Mouse (Mus musculus): ENCODE data around the gene Gcm2. TPM values are rescaled to one million over a fixed set of nuclear protein-coding genes. Genes with fewer than 3 reads are reported as not detected.

Gcm2 gene
- polyA plus RNA-seq, 1 experiment from 2014 or later = not detected

DNA sequence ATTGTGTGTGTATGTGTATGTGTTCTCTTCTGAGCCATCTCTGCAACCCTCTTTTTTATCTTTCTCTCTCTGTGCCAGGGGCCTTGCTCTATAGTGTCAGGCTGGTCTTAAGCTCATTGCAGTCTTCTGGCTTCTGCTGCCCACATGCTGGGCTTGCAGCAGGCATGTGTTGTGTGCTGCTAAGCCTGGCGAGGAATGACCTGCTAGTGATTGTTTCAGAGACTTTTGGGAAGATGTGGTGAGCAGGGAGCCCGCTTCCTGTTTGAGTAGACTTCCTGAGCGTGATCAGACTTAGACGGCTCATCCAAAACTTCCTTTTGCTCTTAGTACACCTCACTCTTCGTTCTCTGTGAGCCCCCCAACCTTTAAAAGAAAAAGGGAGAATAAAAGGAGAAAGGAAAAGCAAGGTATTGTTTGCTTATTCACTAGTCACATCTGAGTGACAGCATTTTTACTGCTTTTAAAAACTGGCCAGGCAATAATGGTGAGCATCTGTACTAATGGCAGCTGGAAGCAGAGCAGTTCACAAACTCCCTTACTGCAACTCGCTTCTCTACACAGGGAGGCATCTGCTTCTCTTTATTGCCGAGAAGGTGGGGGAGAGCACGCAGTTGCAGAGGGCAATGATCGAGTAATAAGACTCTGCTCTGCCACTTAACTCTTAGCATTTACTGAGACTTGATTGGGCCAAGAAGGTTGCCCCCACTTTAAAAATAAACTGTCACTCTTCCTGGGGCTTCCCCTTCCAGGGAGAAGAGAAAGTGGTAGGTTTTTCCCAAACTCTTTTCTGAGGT is 8.5 kb upstream of the Gcm2 start:
- no peaks in the 10 kb centered on the region for H3K9me3 ChIP-seq (ENCODE audit: control insufficient read depth, low read length)
- ATAC-seq = no peak
- no peak overlapping the region for H3K27ac ChIP-seq (ENCODE audit: low read depth, low read length)
- H3K9ac ChIP-seq (ENCODE audit: low read depth, low read length) = no peak overlapping the region
- no peaks in the 10 kb centered on the region for H3K4me1 ChIP-seq (ENCODE audit: control insufficient read depth, insufficient read depth, low read depth, low read length)
- H3K36me3 ChIP-seq (ENCODE audit: control insufficient read depth, insufficient read depth, low read length) = no peaks in the 10 kb centered on the region
- H3K27me3 ChIP-seq (replicated peaks; ENCODE audit: control insufficient read depth, insufficient read depth, low read length) = no peaks in the 10 kb centered on the region
- H3K4me3 ChIP-seq (ENCODE audit: low read length) = no peak overlapping the region
- WGBS = 50% methylated on average over 9 of the region's 9 CpGs
- H3K4me2 ChIP-seq (ENCODE audit: low read length) = no peak overlapping the region

DNA sequence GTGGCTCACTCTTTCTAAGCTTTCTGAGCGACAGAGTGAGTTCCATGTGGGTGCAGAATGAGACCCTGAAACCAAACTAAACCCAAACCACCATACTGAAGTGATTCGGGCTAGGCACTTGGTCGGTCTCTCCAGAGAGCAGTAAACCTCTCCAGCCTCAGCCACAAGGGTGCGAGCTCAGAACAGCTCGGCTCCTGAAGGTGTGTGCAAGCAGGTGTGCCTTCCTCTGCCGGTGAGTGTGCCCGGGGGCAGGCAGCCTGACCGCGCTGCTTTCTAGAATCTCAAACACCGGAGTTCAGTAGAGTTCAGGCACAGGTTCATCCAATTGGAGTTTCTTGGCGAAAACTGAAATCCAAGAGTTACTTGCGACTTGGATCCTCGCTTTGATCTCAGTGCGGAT is 3.1 kb upstream of the Gcm2 start, which contains the start of gene Sycp2l:
Sycp2l (plus strand) TSS at position 368 of the 400 bp plus-strand sequence.
- no peaks in the 10 kb centered on the region; the same call in 1 of the 2 replicates for H3K27me3 ChIP-seq (replicated peaks; ENCODE audit: control insufficient read depth, insufficient read depth, low read length)
- no peak within 1 kb of the TSS for H3K9ac ChIP-seq (ENCODE audit: low read depth, low read length)
- 30% methylated on average over 14 of the region's 14 CpGs for WGBS
- H3K36me3 ChIP-seq (ENCODE audit: control insufficient read depth, insufficient read depth, low read length) = no peaks in the 10 kb centered on the region
- no peak for ATAC-seq
- H3K4me3 ChIP-seq (ENCODE audit: low read length) = no peak within 1 kb of the TSS
- no peaks in the 10 kb centered on the region for H3K4me1 ChIP-seq (ENCODE audit: control insufficient read depth, insufficient read depth, low read depth, low read length)
- no peaks in the 10 kb centered on the region for H3K9me3 ChIP-seq (ENCODE audit: control insufficient read depth, low read length)
- H3K27ac ChIP-seq (ENCODE audit: low read depth, low read length) = no peak within 1 kb of the TSS
- peak within 1 kb of the TSS; percentile 22 for H3K4me2 ChIP-seq (ENCODE audit: low read length)

GRCm38 (mm10) chr13:41105541-41105940 is 5.3 kb downstream of the Gcm2 start:
- ATAC-seq = no peak
- Histone ChIP-seq H3K27me3 (replicated peaks; ENCODE audit: control insufficient read depth, insufficient read depth, low read length) (no peaks in the 10 kb centered on the region), H3K27ac (ENCODE audit: low read depth, low read length) (no peak overlapping the region), H3K4me3 (ENCODE audit: low read length) (no peak overlapping the region), H3K4me2 (ENCODE audit: low read length) (no peak overlapping the region), H3K4me1 (ENCODE audit: control insufficient read depth, insufficient read depth, low read depth, low read length) (no peaks in the 10 kb centered on the region), H3K36me3 (ENCODE audit: control insufficient read depth, insufficient read depth, low read length) (no peaks in the 10 kb centered on the region), H3K9ac (ENCODE audit: low read depth, low read length) (no peak overlapping the region), H3K9me3 (ENCODE audit: control insufficient read depth, low read length) (no peaks in the 10 kb centered on the region)
- 98% methylated on average over 13 of the region's 13 CpGs for WGBS

GRCm38 (mm10) chr13:41103841-41104525 is 6.9 kb downstream of the Gcm2 start:
- no peak overlapping the region for H3K4me2 ChIP-seq (ENCODE audit: low read length)
- WGBS = 73% methylated on average over 12 of the region's 12 CpGs
- H3K4me1 ChIP-seq (ENCODE audit: control insufficient read depth, insufficient read depth, low read depth, low read length) = no peaks in the 10 kb centered on the region
- ATAC-seq = no peak
- H3K36me3 ChIP-seq (ENCODE audit: control insufficient read depth, insufficient read depth, low read length) = no peaks in the 10 kb centered on the region
- H3K27me3 ChIP-seq (replicated peaks; ENCODE audit: control insufficient read depth, insufficient read depth, low read length) = no peaks in the 10 kb centered on the region
- no peak overlapping the region for H3K4me3 ChIP-seq (ENCODE audit: low read length)
- H3K27ac ChIP-seq (ENCODE audit: low read depth, low read length) = no peak overlapping the region
- peaks cover 2% of the 10 kb centered on the region; the same call in 1 of the 2 replicates for H3K9me3 ChIP-seq (ENCODE audit: control insufficient read depth, low read length)
- no peak overlapping the region for H3K9ac ChIP-seq (ENCODE audit: low read depth, low read length)

GRCm38 (mm10) chr13:41100031-41100430 is 10.8 kb downstream of the Gcm2 start:
- peaks cover 2% of the 10 kb centered on the region; the same call in 1 of the 2 replicates for H3K9me3 ChIP-seq (ENCODE audit: control insufficient read depth, low read length)
- no peak overlapping the region for H3K4me3 ChIP-seq (ENCODE audit: low read length)
- H3K4me2 ChIP-seq (ENCODE audit: low read length) = no peak overlapping the region
- no peak overlapping the region for H3K9ac ChIP-seq (ENCODE audit: low read depth, low read length)
- H3K36me3 ChIP-seq (ENCODE audit: control insufficient read depth, insufficient read depth, low read length) = no peaks in the 10 kb centered on the region
- H3K27ac ChIP-seq (ENCODE audit: low read depth, low read length) = no peak overlapping the region
- H3K27me3 ChIP-seq (replicated peaks; ENCODE audit: control insufficient read depth, insufficient read depth, low read length) = no peaks in the 10 kb centered on the region
- no peak for ATAC-seq
- 100% methylated on average over 2 of the region's 2 CpGs for WGBS
- no peaks in the 10 kb centered on the region for H3K4me1 ChIP-seq (ENCODE audit: control insufficient read depth, insufficient read depth, low read depth, low read length)

- no peaks in the 10 kb centered on the region for H3K27me3 ChIP-seq (replicated peaks; ENCODE audit: control insufficient read depth, insufficient read depth, low read length)
- peaks cover 2% of the 10 kb centered on the region; the same call in 1 of the 2 replicates for H3K9me3 ChIP-seq (ENCODE audit: control insufficient read depth, low read length)
- no peak overlapping the region for H3K27ac ChIP-seq (ENCODE audit: low read depth, low read length)
- no peaks in the 10 kb centered on the region for H3K4me1 ChIP-seq (ENCODE audit: control insufficient read depth, insufficient read depth, low read depth, low read length)
- no peak overlapping the region for H3K9ac ChIP-seq (ENCODE audit: low read depth, low read length)
- H3K4me2 ChIP-seq (ENCODE audit: low read length) = no peak overlapping the region
- no peaks in the 10 kb centered on the region for H3K36me3 ChIP-seq (ENCODE audit: control insufficient read depth, insufficient read depth, low read length)
- ATAC-seq = no peak
- WGBS = 88% methylated on average over 15 of the region's 15 CpGs
- H3K4me3 ChIP-seq (ENCODE audit: low read length) = no peak overlapping the region
These were observed 12.5 kb downstream of the Gcm2 start for GRCm38 (mm10) chr13:41098325-41098724.

GRCm38 (mm10) chr13:41097324-41098058 is 13.3 kb downstream of the Gcm2 start:
- no peak for ATAC-seq
- 84% methylated on average over 16 of the region's 16 CpGs for WGBS
- H3K4me2 ChIP-seq (ENCODE audit: low read length) = no peak overlapping the region

DNA sequence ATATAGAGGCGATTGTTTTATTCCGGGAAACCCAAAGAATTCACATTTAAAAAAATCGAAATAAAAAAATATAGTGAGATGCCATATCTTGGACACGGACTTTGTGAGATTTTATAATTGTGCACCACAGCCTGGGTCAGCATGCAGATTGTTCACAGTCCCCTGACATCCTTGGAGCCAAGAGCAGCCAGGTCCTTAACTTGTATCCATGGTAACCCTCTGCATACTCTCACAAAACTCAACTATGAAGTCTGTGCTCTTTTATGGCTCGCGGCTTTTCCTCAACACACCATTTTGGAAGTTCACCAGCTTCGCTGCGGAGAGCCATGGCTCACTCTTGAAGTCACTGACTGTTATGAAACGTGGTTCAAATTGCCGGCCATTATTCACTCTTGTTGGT is 16.7 kb downstream of the Gcm2 start:
- Histone ChIP-seq H3K9me3 (ENCODE audit: control insufficient read depth, low read length) (no peaks in the 10 kb centered on the region), H3K36me3 (ENCODE audit: control insufficient read depth, insufficient read depth, low read length) (no peaks in the 10 kb centered on the region), H3K27me3 (replicated peaks; ENCODE audit: control insufficient read depth, insufficient read depth, low read length) (no peaks in the 10 kb centered on the region), H3K9ac (ENCODE audit: low read depth, low read length) (no peak overlapping the region), H3K4me2 (ENCODE audit: low read length) (no peak overlapping the region), H3K4me3 (ENCODE audit: low read length) (no peak overlapping the region), H3K27ac (ENCODE audit: low read depth, low read length) (no peak overlapping the region), H3K4me1 (ENCODE audit: control insufficient read depth, insufficient read depth, low read depth, low read length) (no peaks in the 10 kb centered on the region)
- WGBS = 64% methylated on average over 10 of the region's 10 CpGs
- ATAC-seq = no peak

More at GRCm38 (mm10) chr13:41097324-41098058, 13.3 kb downstream of the Gcm2 start:
- Histone ChIP-seq H3K27ac (ENCODE audit: low read depth, low read length) (no peak overlapping the region), H3K9ac (ENCODE audit: low read depth, low read length) (no peak overlapping the region), H3K4me3 (ENCODE audit: low read length) (no peak overlapping the region), H3K27me3 (replicated peaks; ENCODE audit: control insufficient read depth, insufficient read depth, low read length) (no peaks in the 10 kb centered on the region), H3K4me1 (ENCODE audit: control insufficient read depth, insufficient read depth, low read depth, low read length) (no peaks in the 10 kb centered on the region), H3K9me3 (ENCODE audit: control insufficient read depth, low read length) (peaks cover 2% of the 10 kb centered on the region; the same call in 1 of the 2 replicates), H3K36me3 (ENCODE audit: control insufficient read depth, insufficient read depth, low read length) (no peaks in the 10 kb centered on the region)

DNA sequence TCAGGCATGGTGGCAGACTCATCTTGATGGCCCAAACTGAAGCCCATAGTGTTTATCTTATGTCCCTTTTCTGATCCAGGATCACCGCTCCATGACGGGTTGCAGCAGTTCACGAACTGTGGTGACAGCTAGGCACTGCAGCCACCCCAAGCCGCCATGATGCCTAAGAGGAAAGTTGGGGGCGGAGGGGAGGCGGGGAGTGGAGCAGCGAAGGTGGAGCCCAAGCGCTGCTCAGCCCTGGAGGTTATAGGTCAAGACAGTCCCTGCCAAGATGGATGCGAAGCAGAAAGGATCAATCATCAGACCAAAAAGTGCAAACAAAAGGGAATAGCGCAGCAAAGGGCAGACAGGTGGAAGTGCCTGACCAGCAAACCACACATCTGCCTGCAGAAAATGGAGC is 19.6 kb downstream of the Gcm2 start:
- Histone ChIP-seq H3K27me3 (replicated peaks; ENCODE audit: control insufficient read depth, insufficient read depth, low read length) (no peaks in the 10 kb centered on the region), H3K4me2 (ENCODE audit: low read length) (0 out of 2 replicates have a peak overlapping the region, but pooled peaks have one; percentile 21), H3K4me1 (ENCODE audit: control insufficient read depth, insufficient read depth, low read depth, low read length) (no peaks in the 10 kb centered on the region), H3K27ac (ENCODE audit: low read depth, low read length) (no peak overlapping the region), H3K36me3 (ENCODE audit: control insufficient read depth, insufficient read depth, low read length) (no peaks in the 10 kb centered on the region), H3K9ac (ENCODE audit: low read depth, low read length) (no peak overlapping the region), H3K4me3 (ENCODE audit: low read length) (no peak overlapping the region), H3K9me3 (ENCODE audit: control insufficient read depth, low read length) (no peaks in the 10 kb centered on the region)
- 24% methylated on average over 10 of the region's 10 CpGs for WGBS
- ATAC-seq = no peak
